In genomic region chr12:33497319-33497892, GRCm38 (mm10) we compare ENCODE assay signal across 11 mouse cellular contexts.
DNase-seq lines count a peak whose midpoint lies in the region; ATAC-seq lines count a peak whose summit lies in the region.
"Had no signal": no experiment of that assay in that cellular context is flagged by ENCODE, and none has a peak within 500 bp of the region (broad histone marks: within the 10 kb centered on the region; RNA-seq: fewer than 3 reads in every experiment).

No protein-coding gene starts in this region.

- H3K36me3 ChIP-seq in hindbrain, embryonic 14.5 days (replicated peaks; ENCODE audit: control insufficient read depth, insufficient read depth): no peaks in the 10 kb centered on the region
- H3K36me3 ChIP-seq in hindbrain, embryonic 13.5 days: no peaks in the 10 kb centered on the region
- H3K36me3 ChIP-seq in forebrain, embryonic 16.5 days (ENCODE audit: control insufficient read depth, insufficient read depth): no peaks in the 10 kb centered on the region
- H3K36me3 ChIP-seq: lung, embryonic 15.5 days; neural tube, embryonic 13.5 days had no signal

- peak; percentile 36 for DNase-seq in hindbrain, embryonic 14.5 days (ENCODE audit: low spot score)
- peak; percentile 4 for DNase-seq in right cerebral cortex, adult 18-20 months
- DNase-seq in right cerebral cortex, postnatal 4 days: no peak
- DNase-seq in layer of hippocampus, adult 9-10 months (ENCODE audit: low spot score): peak; percentile 29
- peak; percentile 22 for DNase-seq in telencephalon, adult 2 months (ENCODE audit: low read depth, low spot score)
- DNase-seq in gastrocnemius, adult 18-20 months (ENCODE audit: low spot score): no peak
- DNase-seq: cerebellum, adult 11 months had no signal

- ATAC-seq in hindbrain, embryonic 14.5 days (ENCODE audit: low FRiP score): no peak
- ATAC-seq in hindbrain, embryonic 13.5 days (ENCODE audit: low FRiP score): no peak
- no peak for ATAC-seq in forebrain, embryonic 16.5 days

- H3K27ac ChIP-seq in hindbrain, embryonic 14.5 days: no peak overlapping the region
- no peak overlapping the region for H3K27ac ChIP-seq in hindbrain, embryonic 13.5 days
- no peak overlapping the region for H3K27ac ChIP-seq in forebrain, embryonic 16.5 days (ENCODE audit: low read length)
- H3K27ac ChIP-seq: lung, embryonic 15.5 days; neural tube, embryonic 13.5 days had no signal

- no peaks in the 10 kb centered on the region for H3K4me1 ChIP-seq in hindbrain, embryonic 14.5 days (replicated peaks; ENCODE audit: control insufficient read depth, insufficient read depth, low read length)
- no peaks in the 10 kb centered on the region for H3K4me1 ChIP-seq in hindbrain, embryonic 13.5 days (replicated peaks)
- H3K4me1 ChIP-seq in forebrain, embryonic 16.5 days (replicated peaks; ENCODE audit: control insufficient read depth, insufficient read depth, low read length): no peaks in the 10 kb centered on the region
- H3K4me1 ChIP-seq: lung, embryonic 15.5 days; neural tube, embryonic 13.5 days had no signal

- H3K4me2 ChIP-seq in hindbrain, embryonic 14.5 days (replicated peaks): no peak overlapping the region
- H3K4me2 ChIP-seq in hindbrain, embryonic 13.5 days: no peak overlapping the region
- H3K4me2 ChIP-seq in forebrain, embryonic 16.5 days (ENCODE audit: low read length): no peak overlapping the region
- H3K4me2 ChIP-seq: lung, embryonic 15.5 days; neural tube, embryonic 13.5 days had no signal

- no peak overlapping the region for H3K9ac ChIP-seq in hindbrain, embryonic 14.5 days
- no peak overlapping the region for H3K9ac ChIP-seq in hindbrain, embryonic 13.5 days
- H3K9ac ChIP-seq in forebrain, embryonic 16.5 days (replicated peaks; ENCODE audit: low read depth, low read length): no peak overlapping the region
- H3K9ac ChIP-seq: lung, embryonic 15.5 days; neural tube, embryonic 13.5 days had no signal

- H3K9me3 ChIP-seq in hindbrain, embryonic 14.5 days (ENCODE audit: control insufficient read depth, low read length): no peaks in the 10 kb centered on the region
- H3K9me3 ChIP-seq in hindbrain, embryonic 13.5 days: no peaks in the 10 kb centered on the region
- H3K9me3 ChIP-seq in forebrain, embryonic 16.5 days (ENCODE audit: control insufficient read depth, low read length): no peaks in the 10 kb centered on the region
- H3K9me3 ChIP-seq: lung, embryonic 15.5 days; neural tube, embryonic 13.5 days had no signal

- WGBS in hindbrain, embryonic 14.5 days: 69% methylated on average over 11 of the region's 11 CpGs
- 65% methylated on average over 11 of the region's 11 CpGs for WGBS in hindbrain, embryonic 13.5 days
- WGBS in forebrain, embryonic 16.5 days: 55% methylated on average over 11 of the region's 11 CpGs

- no peak overlapping the region for H3K4me3 ChIP-seq in hindbrain, embryonic 14.5 days (replicated peaks; ENCODE audit: low read length)
- no peak overlapping the region for H3K4me3 ChIP-seq in hindbrain, embryonic 13.5 days
- H3K4me3 ChIP-seq in forebrain, embryonic 16.5 days (replicated peaks; ENCODE audit: low read length): no peak overlapping the region
- H3K4me3 ChIP-seq: lung, embryonic 15.5 days; neural tube, embryonic 13.5 days had no signal

- no peaks in the 10 kb centered on the region for H3K27me3 ChIP-seq in hindbrain, embryonic 14.5 days (ENCODE audit: control insufficient read depth, insufficient read depth, low read length)
- no peaks in the 10 kb centered on the region for H3K27me3 ChIP-seq in hindbrain, embryonic 13.5 days
- H3K27me3 ChIP-seq in forebrain, embryonic 16.5 days (replicated peaks; ENCODE audit: control insufficient read depth, insufficient read depth, low read length): no peaks in the 10 kb centered on the region
- H3K27me3 ChIP-seq: lung, embryonic 15.5 days; neural tube, embryonic 13.5 days had no signal

Comparison
In these comparisons a context has a peak if more than half of its experiments do, and no peak if none do; other contexts are left out.
1. DNase-seq: peak in hindbrain, embryonic 14.5 days (single experiment), right cerebral cortex, adult 18-20 months (single experiment), layer of hippocampus, adult 9-10 months (single experiment) and telencephalon, adult 2 months (single experiment); none in right cerebral cortex, postnatal 4 days (single experiment) and gastrocnemius, adult 18-20 months (single experiment).